Mouse (Mus musculus) brain, embryonic 14.5 days (tissue): ENCODE data around the gene Disp1. TPM values are rescaled to one million over a fixed set of nuclear protein-coding genes. Genes with fewer than 3 reads are reported as not detected.

Source experiments
- DNase-seq: peaks from one replicate; pipeline ENCODE4 v3.0.0-alpha.2; 2011; ENCODE audit warnings: low read depth
- CTCF ChIP-seq: fragments of 200-500 bp; IDR thresholded peaks from 2 replicates; pipeline ENCODE4 v1.5.1; 2012; ENCODE audit warnings: inconsistent platforms, mild to moderate bottlenecking, moderate library complexity, borderline replicate concordance; ENCODE audit not compliant: insufficient read depth, insufficient read length; ENCODE audit errors: extremely low read depth
- POLR2A ChIP-seq: fragments of 200-500 bp; IDR thresholded peaks from 2 replicates; pipeline ENCODE4 v1.6.1; 2012; ENCODE audit warnings: mild to moderate bottlenecking, inconsistent platforms, borderline replicate concordance; ENCODE audit not compliant: poor library complexity, insufficient read depth, insufficient read length, severe bottlenecking; ENCODE audit errors: extremely low read depth
- polyA plus RNA-seq: library from polyadenylated mRNA; depleted of rRNA; stranded (reverse); fragments of >200 nt; gene quantifications from 2 replicates; pipeline ENCODE4 v1.2.3, GENCODE M21; 2012

Gene Disp1
- polyA plus RNA-seq, 1 experiment, result 15.6 TPM

DNA sequence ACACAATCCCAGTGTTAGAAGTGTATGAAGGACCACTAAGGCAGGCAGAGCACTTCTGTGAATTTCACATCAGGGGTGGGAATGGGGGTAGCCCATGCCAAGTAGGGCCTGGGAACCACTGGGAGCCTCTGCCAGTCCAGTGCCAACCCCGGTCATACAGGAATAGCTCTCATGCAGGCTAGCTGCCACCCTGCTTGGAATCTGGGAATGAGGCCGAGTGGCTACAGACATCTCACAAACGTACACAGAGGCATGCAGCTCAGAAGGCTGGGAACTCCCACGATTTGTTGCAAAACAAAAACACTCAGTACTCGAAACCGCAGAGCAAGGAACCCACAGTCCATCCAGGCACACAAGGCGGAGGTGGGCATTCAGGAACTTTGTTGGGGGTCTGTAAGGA lies 153.5 kb downstream of the Disp1 start:
- DNase-seq, result no peak
- TF ChIP-seq POLR2A, result no peak
- TF ChIP-seq CTCF, result no peak

DNA sequence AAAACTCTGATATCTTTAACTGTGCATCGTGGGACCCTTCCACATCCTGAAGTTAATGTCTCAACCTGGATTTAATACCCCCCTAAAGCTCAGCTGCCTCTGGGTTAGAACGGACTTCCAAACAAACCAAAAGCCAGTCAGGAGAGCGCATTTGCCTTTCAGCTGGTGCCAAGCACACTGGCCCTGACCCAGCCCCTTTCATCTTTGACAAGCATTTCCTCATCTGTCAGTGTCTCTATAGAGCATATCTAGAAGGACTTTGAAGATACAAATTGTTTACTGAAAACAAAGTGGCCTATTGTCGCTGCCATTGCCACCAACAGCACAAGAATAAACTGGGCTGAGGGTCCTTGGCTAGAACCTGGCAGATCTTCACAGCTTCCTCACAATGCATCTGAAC lies 154.3 kb downstream of the Disp1 start:
- TF ChIP-seq CTCF (no peak), POLR2A (no peak)
- DNase-seq, result peak; percentile 20

DNA sequence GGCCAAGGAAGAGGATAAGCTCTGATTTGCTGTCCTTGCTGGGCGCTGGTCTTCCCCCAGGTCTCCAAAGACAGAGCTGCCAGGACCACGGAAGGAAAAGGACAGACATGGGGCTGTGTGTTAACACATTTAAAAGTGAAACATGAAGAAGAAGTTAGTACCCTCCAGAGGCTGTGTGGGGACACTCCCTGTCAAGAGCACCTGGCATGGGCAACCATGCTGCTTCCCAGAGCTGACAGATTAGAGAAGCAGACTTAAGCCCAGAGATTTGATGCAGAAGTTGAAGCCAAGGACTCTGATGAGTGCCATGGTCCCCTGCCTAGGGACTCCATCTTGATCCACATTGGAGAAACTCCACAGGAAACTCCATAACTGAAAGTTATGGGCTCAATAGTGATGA lies 160.7 kb downstream of the Disp1 start:
- no peak for TF ChIP-seq CTCF
- no peak for TF ChIP-seq POLR2A
- DNase-seq, result no peak

DNA sequence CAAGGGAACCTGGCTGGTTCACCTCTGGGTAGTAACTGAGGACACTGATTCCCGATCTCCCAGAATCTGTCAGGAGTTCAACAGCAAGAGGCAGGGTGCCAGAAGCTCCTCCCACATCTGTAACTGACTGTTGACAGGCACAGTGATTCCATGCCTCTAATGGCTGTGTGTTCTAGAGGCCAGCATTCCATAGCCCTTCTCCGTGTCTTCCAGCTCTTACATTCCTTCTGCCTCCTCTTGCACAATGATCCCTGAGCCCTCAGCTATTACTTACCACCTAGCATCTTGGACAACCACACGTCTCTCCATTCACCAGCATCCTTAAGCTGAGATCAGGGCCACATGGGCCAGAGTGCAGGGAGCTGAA lies 165.1 kb downstream of the Disp1 start:
- TF ChIP-seq POLR2A (no peak), CTCF (no peak)
- DNase-seq, result no peak

DNA sequence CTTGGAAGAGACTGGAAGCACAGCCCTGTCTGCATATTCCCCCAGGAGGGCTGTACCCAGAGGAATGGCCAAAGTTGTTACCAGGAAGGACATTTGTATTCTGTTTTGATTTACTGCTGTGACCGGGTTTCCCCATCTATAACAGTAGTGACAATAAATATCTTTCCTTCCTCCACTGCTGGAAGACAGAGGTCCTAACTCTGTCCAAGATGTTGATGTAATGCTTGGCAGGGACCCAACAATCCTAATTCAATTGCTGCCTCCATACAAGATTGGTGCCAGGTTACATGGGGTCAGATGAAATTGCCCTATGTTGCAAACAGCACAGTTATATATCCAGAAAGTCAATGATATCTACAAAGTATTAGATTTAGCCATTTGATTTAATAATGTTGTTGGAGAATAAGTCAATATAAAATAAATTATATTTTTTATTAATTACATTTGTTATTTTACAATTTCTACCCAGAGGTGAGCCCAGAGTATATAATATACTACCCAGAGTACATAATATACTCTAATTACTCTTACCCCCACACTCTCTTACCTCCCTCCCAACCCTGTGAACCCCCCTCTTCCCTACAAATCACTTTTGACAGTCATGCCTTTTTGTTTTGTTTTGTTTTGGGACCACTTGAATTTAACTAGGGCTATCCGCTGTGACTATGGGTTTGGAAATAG lies 165.6 kb downstream of the Disp1 start:
- peak; percentile 60 for DNase-seq
- TF ChIP-seq POLR2A, result no peak
- TF ChIP-seq CTCF, result no peak

DNA sequence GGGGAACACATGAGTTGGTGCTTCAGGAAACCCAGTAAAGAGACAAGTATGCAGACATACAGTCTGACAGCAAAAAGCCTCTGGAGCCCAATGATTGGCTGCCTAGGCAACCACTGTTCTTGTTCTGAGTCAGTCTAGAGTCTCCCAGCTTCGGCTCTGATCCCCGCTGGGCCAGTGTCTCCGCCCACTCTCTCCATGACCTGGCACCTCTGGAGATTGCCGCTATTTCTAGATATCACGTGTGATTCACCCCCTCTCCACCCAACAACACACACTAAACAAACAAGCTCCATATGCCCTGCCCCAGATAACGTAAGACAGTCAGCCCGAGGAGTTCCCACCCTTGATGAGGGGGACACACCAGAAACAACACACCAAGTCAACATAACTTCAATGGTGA lies 168.7 kb downstream of the Disp1 start:
- TF ChIP-seq POLR2A (no peak), CTCF (no peak)
- no peak for DNase-seq

DNA sequence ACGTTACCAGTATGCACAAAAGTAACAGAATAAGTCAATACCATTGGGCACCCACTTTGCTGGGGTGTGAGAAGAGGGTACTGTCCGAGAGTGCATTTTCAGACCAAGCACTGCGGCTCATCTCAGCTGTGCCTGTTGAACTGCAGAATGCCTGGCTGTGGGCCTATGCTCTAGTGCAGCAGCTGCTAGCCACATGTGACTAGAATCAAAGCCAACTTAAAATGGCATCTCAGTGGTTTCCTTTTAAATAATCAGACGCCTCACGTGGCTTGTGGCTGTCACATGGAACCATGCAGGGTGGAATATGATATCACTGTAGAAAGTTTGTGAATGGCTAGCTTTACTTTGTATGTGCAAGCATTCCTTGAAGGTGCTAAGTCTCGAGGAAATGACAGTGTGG lies 172.0 kb downstream of the Disp1 start:
- peak; percentile 70 for DNase-seq
- TF ChIP-seq CTCF (no peak), POLR2A (no peak)

DNA sequence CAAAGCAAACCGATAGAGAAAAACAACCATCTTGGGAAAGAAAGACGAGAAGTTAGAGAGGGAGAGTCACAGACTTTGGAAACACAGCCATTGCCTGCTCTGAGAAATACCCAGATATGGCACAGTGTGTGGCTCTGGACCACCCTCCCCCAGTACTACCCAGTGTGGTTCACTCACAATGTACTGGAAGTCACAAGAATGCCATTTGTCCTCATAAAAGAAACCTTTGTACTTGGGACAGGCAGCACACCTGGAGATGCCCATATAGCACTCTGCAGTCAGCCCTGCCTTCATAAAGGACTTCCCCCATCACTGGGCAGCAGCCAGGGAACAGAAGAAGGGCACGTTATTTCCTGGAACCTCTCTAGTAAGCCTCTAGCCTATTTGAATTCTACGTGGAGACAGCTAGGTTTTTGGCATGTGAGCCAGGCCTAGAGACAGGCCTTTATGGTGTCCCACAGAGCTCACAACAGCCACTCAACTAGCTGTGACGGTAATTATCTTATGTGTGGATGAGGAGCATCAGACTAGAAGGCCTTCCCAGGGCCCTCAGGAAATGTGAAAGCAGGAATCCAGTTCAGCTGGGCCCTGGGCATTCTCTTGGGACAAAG lies 173.3 kb downstream of the Disp1 start:
- DNase-seq, result peak; percentile 65
- TF ChIP-seq CTCF (no peak), POLR2A (no peak)

DNA sequence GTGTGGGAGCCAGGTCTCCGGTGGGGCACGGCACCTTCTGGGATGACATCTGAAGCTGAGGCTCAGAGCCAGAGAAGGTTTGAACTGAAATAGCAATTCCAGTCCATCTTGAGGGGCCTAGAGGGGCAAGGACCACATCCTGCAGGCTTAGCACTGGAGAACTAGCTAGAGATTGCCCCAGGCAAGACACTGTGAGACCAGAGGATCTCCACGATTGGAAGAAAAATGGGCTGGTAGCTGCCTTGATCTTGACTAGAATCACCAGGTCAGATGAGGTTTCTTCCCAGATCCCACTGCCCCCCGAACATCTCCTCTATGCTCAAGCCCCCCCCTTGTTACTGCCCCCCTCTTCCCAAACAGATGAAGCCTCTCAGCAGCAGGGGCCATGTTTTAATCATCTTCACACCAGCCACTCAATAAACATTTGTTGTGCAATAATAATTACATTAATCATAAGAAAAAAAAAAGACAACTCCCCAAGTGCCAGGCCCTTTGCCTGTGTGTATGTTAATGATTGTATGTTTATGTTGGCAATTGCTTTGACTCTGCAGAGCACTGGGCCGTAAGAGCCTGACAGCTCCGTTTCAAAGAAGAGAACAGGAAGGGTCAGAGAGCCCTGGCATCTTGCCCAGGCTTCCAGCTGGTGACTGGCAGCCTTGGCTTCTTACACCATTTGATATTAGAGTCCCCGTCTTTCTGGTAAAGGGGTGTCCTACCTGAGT lies 174.0 kb downstream of the Disp1 start:
- peak; percentile 87 for DNase-seq
- TF ChIP-seq POLR2A, result no peak
- no peak for TF ChIP-seq CTCF

DNA sequence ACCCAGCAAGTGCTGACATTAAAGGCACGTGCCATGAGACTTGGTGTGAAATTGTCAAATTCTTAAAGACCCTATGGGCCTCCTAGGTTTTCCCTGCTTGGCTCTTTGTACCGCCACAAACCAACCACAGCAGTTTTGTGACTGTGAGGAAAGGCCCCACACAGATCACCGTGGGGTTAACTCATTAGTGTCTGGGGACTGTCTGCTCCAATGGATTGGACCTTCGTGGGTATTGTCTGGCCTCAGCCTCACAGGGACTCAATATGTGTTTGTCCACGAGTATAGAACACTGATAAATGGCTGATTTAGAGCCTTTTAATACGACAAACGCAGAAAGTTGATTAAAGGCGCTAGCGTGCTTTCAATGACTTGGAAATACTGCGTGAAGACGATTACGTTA lies 175.2 kb downstream of the Disp1 start:
- TF ChIP-seq POLR2A, result no peak
- no peak for TF ChIP-seq CTCF
- DNase-seq, result no peak

DNA sequence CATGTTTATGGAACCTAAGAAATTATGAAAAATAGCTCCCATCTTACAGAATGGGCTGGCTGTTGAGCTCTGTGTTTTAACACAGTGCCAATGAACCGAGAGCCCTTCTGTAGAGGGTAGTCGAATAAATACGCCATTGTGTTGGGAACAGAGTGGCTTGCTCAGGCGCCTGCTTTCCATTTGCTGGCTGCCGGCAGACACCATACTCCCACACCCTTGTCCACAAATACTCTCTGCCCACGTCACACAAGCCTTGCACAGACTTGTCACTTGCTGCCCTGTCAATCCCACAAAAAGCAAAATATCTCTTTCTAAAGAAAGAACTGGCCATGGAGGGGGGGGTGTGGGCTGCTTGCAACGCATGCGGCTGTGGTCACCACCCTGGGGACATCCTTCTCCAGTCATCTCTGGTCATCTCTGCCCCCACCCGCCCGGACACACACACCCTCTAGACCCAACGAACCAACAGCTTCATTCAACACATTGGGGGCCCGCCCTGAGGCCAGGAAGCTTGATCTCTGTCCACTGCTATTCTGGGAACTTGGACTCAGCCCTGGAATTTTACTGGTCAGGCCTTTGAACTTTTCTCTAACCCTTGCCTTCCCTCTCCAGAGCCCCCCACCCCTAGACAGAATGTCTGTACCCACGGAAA lies 178.0 kb downstream of the Disp1 start:
- DNase-seq, result no peak

DNA sequence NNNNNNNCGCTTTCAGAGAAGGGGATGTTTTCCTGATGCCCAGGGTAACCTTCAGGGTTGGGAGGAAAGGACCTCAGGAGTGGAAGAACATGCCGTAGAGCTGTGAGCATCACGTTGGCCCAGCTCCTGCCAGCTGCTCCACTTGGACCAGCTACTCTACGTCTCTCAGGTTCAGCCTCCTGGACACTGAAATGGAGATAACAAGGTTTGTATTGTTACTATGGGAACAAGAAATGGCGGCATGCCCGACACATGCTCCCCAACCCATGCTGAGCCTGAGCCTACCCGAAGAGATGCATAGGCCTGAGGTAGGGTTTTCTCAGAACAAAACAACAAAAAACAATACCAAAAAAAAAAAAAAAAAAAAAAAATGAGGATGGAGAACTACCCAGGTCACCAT lies 179.6 kb downstream of the Disp1 start:
- no peak for TF ChIP-seq CTCF
- TF ChIP-seq POLR2A, result no peak
- DNase-seq, result peak; percentile 35

More for the DNA sequence above, 178.0 kb downstream of the Disp1 start:
- TF ChIP-seq CTCF (no peak), POLR2A (no peak)

DNA sequence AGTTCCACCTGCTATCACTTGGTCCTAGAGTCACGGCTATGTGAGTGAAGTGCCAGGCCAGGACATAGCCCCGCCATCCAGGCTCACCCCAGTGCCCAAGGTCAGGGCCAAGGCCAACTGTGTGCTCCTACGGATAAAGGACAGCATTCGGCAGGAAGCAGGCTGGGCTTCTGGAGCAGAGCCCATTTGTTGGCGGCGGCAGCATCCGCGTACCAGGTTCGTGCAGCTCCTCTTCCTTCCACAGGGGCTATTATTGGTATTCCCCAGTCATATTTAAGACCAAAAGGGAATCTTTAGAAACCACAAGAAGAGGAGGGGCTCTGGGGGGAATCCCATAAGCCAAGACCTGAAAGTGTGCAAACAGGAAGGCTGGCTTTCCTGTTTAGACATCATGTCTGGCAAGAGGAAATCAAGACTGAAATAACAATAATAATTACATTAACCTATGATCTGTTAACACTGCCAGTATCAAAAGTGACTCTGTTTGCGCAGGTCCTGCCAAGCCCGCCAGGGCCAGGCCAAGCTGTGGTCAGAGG lies 180.4 kb downstream of the Disp1 start:
- no peak for TF ChIP-seq CTCF
- no peak for TF ChIP-seq POLR2A
- DNase-seq, result no peak

DNA sequence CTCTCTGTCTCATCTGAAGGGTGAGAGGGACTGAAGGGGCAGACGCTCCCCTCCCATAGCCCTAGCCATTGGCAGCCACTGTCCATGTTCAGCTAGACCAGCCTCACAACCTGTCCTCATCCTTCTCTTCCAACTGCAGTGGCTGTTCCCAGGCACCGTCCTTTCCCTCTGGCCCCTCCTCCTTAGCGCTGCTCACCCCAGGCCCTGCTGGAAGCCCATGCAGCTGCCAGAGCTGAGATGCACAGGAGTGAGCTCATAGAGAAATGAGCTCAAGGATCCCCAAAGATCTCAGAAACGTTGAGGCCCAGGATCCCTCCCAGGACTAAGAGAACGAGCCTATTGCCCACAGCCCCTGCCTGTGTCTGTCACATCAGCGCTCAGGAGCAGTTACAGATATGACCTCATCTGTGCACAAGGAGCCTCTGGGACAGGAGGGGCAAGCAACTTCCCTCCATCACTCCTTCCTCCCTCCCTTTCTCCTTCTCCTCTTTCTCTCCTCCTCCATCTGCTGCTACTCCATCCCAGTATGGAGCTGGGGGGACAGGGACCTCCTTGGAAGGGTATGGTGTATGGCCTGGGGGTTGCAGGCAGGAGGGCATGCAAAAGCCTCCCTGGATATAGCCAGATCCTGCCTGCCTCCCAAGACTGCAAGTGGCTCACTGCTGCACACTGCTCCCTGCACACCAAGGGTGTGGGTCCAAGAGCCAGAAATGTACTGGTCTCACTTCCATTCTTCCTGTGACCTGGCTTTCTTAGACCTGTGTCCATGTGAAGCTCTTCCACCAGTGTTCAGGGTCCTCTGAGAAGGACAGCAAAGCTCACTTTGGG lies 181.2 kb downstream of the Disp1 start:
- TF ChIP-seq CTCF (no peak), POLR2A (no peak)
- no peak for DNase-seq
